Comparison of ENCODE assay signal across 8 mouse cellular contexts in genomic region chr5:66368966-66369365, GRCm38 (mm10).
DNase-seq lines count a peak whose midpoint lies in the region; ATAC-seq and TF ChIP-seq lines count a peak whose summit lies in the region.

No protein-coding gene starts in this region.

- peak; percentile 30 to 55 for DNase-seq in left cerebral cortex, adult 2 months (ENCODE audit: extremely low spot score in 1 of 2, low spot score in 2 of 2)
- no peak for DNase-seq in left cerebral cortex, adult 8-10 months (ENCODE audit: low spot score in 2 of 2)
- DNase-seq in Patski (ENCODE audit: low read depth, low spot score) = no peak
- DNase-seq in cerebellum, adult 18-20 months = peak; percentile 54 to 71
- peak; percentile 67 for DNase-seq in liver, postnatal 0 days
- no peak for DNase-seq in Muller cell, postnatal 12 days (ENCODE audit: inconsistent ontology term)

- in situ Hi-C loops in Patski (cut with MboI; ENCODE audit: low pct_unique_long_range_greater_than_20kb) = no loop called here

- H3K9ac ChIP-seq in forebrain, embryonic 16.5 days (replicated peaks; ENCODE audit: low read depth, low read length) = no peak overlapping the region
- no peak overlapping the region for H3K9ac ChIP-seq in liver, postnatal 0 days (replicated peaks)

- CTCF ChIA-PET in Patski (lab: Charles Lee) = interaction anchor here (1.0 to 3.8 kb wide), 7 partner anchors 9 to 288 kb away, joined by 3 to 19 read pairs (median 5); partner anchors contain the start of gene Apbb2

- H3K4me2 ChIP-seq in forebrain, embryonic 16.5 days (ENCODE audit: low read length) = no peak overlapping the region
- no peak overlapping the region for H3K4me2 ChIP-seq in liver, postnatal 0 days (ENCODE audit: low read depth, low read length)

- no peak for ATAC-seq in Patski
- 0 out of 2 replicates have a peak, but pooled peaks have one; percentile 43 for ATAC-seq in forebrain, embryonic 16.5 days
- ATAC-seq in liver, postnatal 0 days = no peak

- TF ChIP-seq POLR2A in olfactory bulb, adult 2 months (IDR thresholded peaks at IDR 0.05; ENCODE audit: insufficient read depth, low read depth, low read length) = no peak

- H3K9me3 ChIP-seq in forebrain, embryonic 16.5 days (ENCODE audit: control insufficient read depth, low read length) = no peaks in the 10 kb centered on the region
- H3K9me3 ChIP-seq in liver, postnatal 0 days (ENCODE audit: low read length) = no peaks in the 10 kb centered on the region

- H3K27me3 ChIP-seq in Patski = no peaks in the 10 kb centered on the region
- H3K27me3 ChIP-seq in forebrain, embryonic 16.5 days (replicated peaks; ENCODE audit: control insufficient read depth, insufficient read depth, low read length) = no peaks in the 10 kb centered on the region
- no peaks in the 10 kb centered on the region for H3K27me3 ChIP-seq in liver, postnatal 0 days (ENCODE audit: insufficient read depth, low read length)

- POLR2A ChIA-PET in Patski (lab: Charles Lee) = interaction anchor here (1.4 kb wide), 1 partner anchor 45 kb away, joined by 3 read pairs; no protein-coding TSS in a partner anchor

- TF ChIP-seq EP300 in liver, postnatal 0 days (IDR thresholded peaks at IDR 0.05; ENCODE audit: low read depth) = no peak

- no peaks in the 10 kb centered on the region; the same call in 1 of the 2 replicates for H3K4me1 ChIP-seq in forebrain, embryonic 16.5 days (replicated peaks; ENCODE audit: control insufficient read depth, insufficient read depth, low read length)
- H3K4me1 ChIP-seq in liver, postnatal 0 days (ENCODE audit: insufficient read depth) = peaks cover 9% of the 10 kb centered on the region
- H3K4me1 ChIP-seq in olfactory bulb, adult 2 months (ENCODE audit: control insufficient read depth, insufficient read depth, low read length) = peaks cover 3% of the 10 kb centered on the region; the same call in 1 of the 2 replicates

- H3K36me3 ChIP-seq in forebrain, embryonic 16.5 days (ENCODE audit: control insufficient read depth, insufficient read depth) = no peaks in the 10 kb centered on the region
- H3K36me3 ChIP-seq in liver, postnatal 0 days (replicated peaks; ENCODE audit: insufficient read depth, low read length) = 0 out of 2 replicates have a peak, but pooled peaks cover 7% of the 10 kb centered on the region

- no peak overlapping the region for H3K27ac ChIP-seq in left cerebral cortex, adult 2 months
- H3K27ac ChIP-seq in forebrain, embryonic 16.5 days (ENCODE audit: low read length) = no peak overlapping the region
- no peak overlapping the region for H3K27ac ChIP-seq in liver, postnatal 0 days (ENCODE audit: low read depth)
- H3K27ac ChIP-seq in olfactory bulb, adult 2 months (ENCODE audit: insufficient read depth, low read depth, low read length) = no peak overlapping the region

- WGBS in forebrain, embryonic 16.5 days = 33% methylated on average over 7 of the region's 7 CpGs
- 34% methylated on average over 7 of the region's 7 CpGs for WGBS in liver, postnatal 0 days (ENCODE audit: insufficient replicate concordance)
- WGBS in olfactory bulb, adult 2 months = 50% methylated on average over 7 of the region's 7 CpGs

- intact Hi-C loops in left cerebral cortex, adult 2 months (cut with DNase I) = loop anchor here (2.0 kb wide), 1 partner anchor 106 kb away; no protein-coding TSS in a partner anchor

- peak; percentile 93 for TF ChIP-seq CTCF in left cerebral cortex, adult 2 months (IDR thresholded peaks at IDR 0.05)
- peak; percentile 98 for TF ChIP-seq CTCF in Patski (IDR thresholded peaks at IDR 0.05)
- peak; percentile 94 for TF ChIP-seq CTCF in liver, postnatal 0 days (IDR thresholded peaks at IDR 0.05; ENCODE audit: low read depth)
- TF ChIP-seq CTCF in olfactory bulb, adult 2 months (IDR thresholded peaks at IDR 0.05; ENCODE audit: insufficient read depth, low read depth, low read length) = peak; percentile 71

- no peak overlapping the region for H3K4me3 ChIP-seq in left cerebral cortex, adult 2 months
- no peak overlapping the region for H3K4me3 ChIP-seq in forebrain, embryonic 16.5 days (replicated peaks; ENCODE audit: low read length)
- H3K4me3 ChIP-seq in liver, postnatal 0 days (ENCODE audit: low read depth, low read length) = no peak overlapping the region
- H3K4me3 ChIP-seq in olfactory bulb, adult 2 months (ENCODE audit: insufficient read depth, low read depth, low read length) = no peak overlapping the region

Comparison
In these comparisons a context has a peak if more than half of its experiments do, and no peak if none do; other contexts are left out.
1. DNase-seq: peak in left cerebral cortex, adult 2 months (2 of 2), cerebellum, adult 18-20 months (2 of 2) and liver, postnatal 0 days (single experiment); none in left cerebral cortex, adult 8-10 months (0 of 2), Patski (single experiment) and Muller cell, postnatal 12 days (single experiment).
2. Peak in every context shown above with its lines, with median percentiles within 50 percentile points of each other: CTCF ChIP-seq.